Mouse (Mus musculus) heart, postnatal 25 days (tissue): Measurements from ENCODE around the gene Dnaaf3. TPM values are rescaled to one million over a fixed set of nuclear protein-coding genes. Genes with fewer than 3 reads are reported as not detected.
"Not testable (repeated sequence)": the region's sequence is repeated elsewhere in the genome, so short reads cannot be mapped to it uniquely, and the experiment has no call there.

Experiments
- DNase-seq: peaks from one replicate; pipeline ENCODE4 v3.0.0; 2022; ENCODE audit warnings: low spot score
- intact Hi-C: fragments of 180-260 bp; cut with DNase I; formaldehyde crosslinking; loops from one replicate; pipeline ENCODE4 v1.15.1; 2025
- total RNA-seq, 2 experiments: library from RNA; stranded (reverse); gene quantifications; 2 replicates each; pipeline ENCODE4 v1.2.3; 2021

Dnaaf3 gene
- 1 to 10 TPM; 2.6 to 3.2 TPM for total RNA-seq

DNA sequence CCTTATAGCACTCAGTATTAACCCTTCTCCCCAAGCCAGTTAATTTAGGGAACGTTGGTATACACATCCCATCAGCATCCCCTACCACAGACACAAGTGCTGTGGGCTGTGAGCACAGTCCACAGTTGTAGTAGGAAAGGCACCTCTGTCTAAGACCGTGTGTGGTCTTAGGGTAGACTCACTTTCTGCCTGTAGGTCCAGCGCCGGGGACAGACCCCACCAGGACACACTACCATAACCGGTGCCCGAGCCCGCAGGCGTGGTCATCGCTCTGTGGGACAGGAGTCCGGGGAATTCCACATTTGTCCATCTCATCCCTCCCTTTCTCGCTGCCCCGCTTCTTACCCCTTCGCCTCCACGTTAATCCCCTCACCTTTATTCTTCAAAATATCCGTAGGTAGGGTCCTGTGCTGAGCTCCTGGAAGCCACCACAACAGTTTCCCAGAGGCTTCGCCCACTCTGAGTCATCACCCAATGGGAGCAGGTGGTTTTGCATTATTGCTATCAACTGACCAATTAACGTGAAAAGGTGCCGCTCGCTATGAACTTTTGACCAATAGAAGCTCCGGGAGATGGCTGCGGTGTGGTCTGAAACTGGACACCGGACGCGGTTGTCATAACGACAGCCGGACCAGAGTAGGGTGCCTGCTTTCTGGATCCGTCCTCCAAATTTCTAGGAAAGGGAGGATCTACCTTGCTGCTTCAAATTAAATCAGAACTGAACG is at the start of gene Dnaaf3:
TSS of gene Dnaaf3 (minus strand) at position 449 of the 725 bp plus-strand sequence.
- DNase-seq: peak; percentile 48
- intact Hi-C loops: no loop called here

DNA sequence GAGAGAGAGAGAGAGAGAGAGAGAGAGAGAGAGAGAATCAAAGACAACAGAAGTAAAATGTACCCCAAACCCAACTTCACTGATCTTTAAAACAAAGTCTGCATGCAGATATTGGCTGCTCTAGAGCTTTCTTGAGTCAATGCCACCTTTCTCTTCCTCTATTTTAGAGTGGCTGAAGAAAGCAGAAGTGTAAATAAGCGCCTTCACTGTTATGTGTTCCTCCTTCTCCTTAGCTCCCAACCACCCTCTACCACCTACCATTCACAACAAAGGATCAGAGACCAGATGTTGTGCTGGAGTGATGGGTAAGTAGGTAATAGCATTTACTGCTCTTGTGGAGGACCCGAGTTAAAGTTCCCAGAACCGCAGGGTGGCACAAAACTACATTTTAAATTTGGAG is 49.2 kb upstream of the Dnaaf3 start:
- DNase-seq, intact Hi-C loops: not testable (repeated sequence)

DNA sequence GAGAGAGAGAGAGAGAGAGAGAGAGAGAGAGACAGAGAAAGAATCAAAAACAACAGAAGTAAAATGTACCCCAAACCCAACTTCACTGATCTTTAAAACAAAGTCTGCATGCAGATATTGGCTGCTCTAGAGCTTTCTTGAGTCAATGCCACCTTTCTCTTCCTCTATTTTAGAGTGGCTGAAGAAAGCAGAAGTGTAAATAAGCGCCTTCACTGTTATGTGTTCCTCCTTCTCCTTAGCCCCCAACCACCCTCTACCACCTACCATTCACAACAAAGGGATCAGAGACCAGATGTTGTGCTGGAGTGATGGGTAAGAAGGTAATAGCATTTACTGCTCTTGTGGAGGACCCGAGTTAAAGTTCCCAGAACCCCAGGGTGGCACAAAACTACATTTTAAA is 40.1 kb upstream of the Dnaaf3 start:
- DNase-seq, intact Hi-C loops: not testable (repeated sequence)

DNA sequence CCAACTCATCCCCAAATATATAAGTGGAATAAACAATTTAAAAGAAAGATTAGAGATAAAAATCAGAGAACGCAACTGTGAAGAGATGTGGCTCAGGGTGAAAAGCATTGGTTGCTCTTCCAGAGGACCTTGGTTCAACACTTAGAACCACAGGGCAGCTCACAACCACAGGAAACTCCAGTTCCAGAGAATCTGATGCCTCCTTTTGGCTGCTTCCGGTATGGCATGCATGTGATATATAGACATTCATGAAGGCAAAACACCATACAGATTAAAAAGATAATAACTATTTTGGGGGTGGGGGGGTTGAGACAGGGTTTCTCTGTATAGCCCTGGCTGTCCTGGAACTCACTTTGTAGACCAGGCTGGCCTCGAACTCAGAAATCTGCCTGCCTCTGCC is 30.4 kb upstream of the Dnaaf3 start:
- intact Hi-C loops: no loop called here

DNA sequence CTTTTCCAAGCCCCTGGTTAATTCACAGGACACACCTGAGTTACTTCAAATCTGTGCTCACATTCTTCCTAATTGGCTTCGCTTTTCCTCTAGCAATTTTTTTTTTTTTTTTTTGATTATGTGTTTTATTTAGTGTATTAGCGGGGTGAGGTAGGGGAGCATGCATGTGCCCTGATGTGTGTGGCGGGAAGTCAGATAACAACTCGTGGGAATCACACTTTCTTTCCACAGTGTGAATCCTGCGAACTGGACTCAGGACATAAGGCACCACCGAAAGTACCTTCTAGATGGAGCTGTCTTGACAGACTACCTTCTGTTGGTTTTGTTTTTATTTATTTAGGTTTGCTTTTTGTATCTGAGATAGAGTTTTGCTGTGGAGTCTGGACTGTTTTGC is 24.9 kb upstream of the Dnaaf3 start:
- no peak for DNase-seq

More for the DNA sequence above, 30.4 kb upstream of the Dnaaf3 start:
- no peak for DNase-seq

DNA sequence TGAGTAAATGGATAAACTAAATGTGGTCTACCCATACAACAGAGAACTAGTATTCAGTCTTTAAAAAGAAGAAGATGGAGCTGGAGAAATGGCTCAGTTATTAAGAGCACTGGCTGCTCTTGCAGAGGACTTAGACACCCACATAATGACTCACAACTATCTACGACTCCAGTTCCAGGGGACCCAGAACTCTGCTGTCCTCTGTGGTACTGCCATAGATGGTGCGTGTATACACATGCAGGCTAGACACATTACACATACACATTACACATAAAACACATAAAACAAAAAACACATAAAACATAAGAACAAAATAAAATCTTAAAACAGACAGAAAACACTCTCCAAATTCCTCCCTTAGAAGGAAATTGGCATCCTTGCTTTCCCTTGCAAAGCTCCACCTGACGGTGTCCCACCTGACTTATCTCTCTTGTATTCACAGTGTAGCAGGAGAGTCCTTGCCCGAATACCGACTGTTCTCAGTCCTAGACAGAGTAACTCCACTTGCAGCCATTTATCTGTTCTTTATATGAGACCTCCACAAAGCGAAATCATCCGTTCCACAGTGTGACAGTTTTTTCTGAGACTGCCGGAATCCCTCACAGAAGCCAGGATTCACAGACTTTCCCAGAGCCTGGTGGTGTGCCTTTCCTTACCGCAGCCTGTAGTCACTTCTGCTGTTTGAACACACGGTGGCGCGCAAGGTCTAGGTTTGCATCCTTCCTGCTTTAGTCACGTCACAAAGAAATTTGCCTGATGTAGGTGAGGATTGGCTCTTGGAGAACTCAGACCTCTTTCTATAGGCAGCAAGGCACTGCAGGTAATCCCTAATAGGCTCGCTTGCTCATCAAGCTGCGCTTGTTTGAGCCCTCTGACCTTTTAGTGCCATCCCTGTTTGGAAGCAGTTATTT is 24.3 kb upstream of the Dnaaf3 start:
- DNase-seq: peak; percentile 13
- intact Hi-C loops: loop anchor here (1.0 to 10.0 kb wide), 4 partner anchors 71 to 488 kb away; no protein-coding TSS in a partner anchor

More for the DNA sequence above, 24.9 kb upstream of the Dnaaf3 start:
- intact Hi-C loops: loop anchor here (2.0 to 10.0 kb wide), 3 partner anchors 70 to 488 kb away; no protein-coding TSS in a partner anchor

DNA sequence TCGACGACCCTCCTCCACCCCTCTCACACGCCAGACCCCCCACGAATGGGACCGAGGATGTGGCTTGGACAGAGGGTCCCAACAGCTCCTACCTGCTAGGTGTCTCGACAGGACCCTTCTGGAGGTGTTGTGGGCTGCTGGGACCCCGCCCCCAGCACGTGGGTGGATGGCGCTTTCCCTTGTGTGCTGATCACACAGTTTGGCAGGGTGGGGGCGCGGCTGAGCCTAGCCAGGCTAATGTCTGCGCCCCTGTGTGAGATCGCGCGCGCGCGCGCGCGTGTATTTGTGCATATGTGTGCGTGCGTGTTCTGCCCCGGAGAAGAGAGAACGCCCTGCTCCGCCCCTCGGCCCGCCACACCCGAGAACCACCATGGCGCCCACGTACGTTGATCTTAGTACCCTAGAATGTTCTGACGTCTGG is 15.0 kb upstream of the Dnaaf3 start, which contains the start of gene Syt5:
TSS of gene Syt5 (minus strand) at position 321 of the 421 bp plus-strand sequence.
- DNase-seq: no peak

DNA sequence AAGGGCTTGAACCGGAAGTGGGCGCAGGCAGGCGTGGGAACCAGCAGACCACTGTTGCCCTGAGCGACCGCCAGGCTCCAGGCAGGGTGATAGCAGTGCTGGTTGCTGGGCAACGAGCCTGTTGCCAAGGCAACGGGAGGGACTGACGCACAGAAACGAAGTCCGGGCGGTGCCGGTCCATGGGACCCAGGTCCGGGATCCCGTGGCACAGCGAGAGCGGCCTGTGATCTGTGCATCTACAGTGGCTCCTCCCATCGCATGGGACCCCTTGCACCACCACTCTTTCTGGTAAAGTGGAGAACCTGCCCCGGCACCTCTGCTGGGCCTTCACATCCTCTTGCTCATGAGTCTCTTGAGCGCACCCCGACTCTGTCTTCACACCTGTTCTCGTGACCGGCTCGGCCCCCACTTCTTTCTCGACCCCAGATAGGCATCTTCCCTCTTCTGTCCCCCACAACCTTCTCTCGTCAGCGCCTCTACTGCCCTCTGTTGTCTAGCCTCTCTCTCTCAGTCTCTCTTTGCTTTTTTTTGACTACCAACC is 14.4 kb upstream of the Dnaaf3 start:
- peak; percentile 42 for DNase-seq
- intact Hi-C loops: no loop called here

More for the DNA sequence above, 15.0 kb upstream of the Dnaaf3 start, which contains the start of gene Syt5:
- intact Hi-C loops: no loop called here

DNA sequence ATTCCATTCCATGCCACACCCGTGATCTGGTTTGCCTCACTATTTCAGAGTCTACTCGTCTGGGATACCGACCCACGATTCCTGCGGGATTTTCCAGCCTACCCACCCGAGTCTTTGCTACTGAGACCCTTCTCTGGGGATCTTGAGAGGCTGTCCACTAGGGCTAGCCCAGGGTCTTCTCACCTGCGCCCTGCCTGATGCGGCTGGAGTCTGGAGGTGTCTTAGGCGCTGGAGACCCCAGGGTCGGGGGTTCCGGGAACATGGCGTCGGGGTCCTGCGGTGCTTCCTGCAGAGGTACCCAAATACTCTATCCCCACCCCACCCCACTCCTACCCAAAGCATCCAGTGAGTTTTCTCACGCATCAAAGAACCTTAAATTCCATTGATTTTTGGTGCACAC is 13.8 kb upstream of the Dnaaf3 start:
- intact Hi-C loops: no loop called here
- no peak for DNase-seq

DNA sequence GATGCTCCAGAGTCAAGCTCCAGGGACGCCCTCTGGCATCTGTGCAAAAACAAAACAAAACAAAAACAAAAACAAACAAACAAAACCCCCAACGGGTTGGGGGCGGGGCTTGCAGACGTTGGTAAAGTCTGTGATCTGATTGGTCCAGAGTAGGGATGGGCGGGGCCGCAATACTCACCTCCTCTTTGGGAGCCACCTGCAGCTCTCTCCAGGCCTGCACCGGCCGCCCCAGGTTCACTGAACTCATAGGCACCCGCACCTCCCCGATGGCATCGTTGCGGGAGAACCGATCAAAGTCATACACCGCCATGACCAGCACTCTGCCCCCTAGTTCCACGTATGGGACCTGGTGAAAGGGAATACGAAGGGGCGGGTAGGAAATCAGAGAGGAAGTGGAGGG is 9.8 kb upstream of the Dnaaf3 start:
- intact Hi-C loops: no loop called here

DNA sequence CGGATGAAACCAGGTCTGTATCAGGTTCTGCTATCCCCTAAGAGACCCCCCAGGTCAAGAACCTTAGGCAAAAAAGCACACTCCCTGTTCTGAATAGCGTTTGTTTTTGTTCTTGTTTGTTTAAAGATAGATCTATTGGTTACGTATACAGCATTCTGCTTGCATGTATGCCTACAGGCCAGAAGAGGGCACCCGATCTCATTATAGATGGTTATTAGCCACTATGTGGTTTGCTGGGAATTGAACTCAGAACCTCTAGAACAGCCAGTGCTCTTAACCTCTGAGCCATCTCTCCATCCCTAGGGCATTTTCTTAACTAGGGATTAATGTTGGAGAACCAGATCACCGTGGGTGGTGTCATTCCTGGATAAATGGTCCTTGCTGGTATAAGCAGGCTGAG is 9.1 kb upstream of the Dnaaf3 start:
- intact Hi-C loops: no loop called here
- DNase-seq: no peak

More for the DNA sequence above, 9.8 kb upstream of the Dnaaf3 start:
- DNase-seq: no peak

DNA sequence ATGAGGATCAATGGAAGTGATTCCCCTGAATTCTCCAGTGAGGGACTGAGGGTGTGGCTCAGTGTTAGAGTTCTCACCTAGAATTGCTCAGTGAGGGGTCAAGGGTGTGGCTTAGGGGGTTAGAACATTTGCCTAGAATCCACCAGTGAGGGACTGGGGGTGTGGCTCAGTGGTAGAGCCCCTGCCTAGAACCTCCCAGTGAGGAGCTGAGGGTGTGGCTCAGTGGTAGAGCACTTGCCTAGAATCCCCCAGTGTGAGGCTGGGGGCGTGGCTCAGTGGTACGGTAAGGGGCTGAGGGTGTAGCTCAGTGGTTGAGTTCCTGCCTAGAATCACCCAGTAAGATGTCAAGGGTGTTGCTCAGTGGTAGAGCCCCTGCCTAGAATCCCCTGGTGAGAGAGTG is 6.8 kb upstream of the Dnaaf3 start:
- intact Hi-C loops: no loop called here

DNA sequence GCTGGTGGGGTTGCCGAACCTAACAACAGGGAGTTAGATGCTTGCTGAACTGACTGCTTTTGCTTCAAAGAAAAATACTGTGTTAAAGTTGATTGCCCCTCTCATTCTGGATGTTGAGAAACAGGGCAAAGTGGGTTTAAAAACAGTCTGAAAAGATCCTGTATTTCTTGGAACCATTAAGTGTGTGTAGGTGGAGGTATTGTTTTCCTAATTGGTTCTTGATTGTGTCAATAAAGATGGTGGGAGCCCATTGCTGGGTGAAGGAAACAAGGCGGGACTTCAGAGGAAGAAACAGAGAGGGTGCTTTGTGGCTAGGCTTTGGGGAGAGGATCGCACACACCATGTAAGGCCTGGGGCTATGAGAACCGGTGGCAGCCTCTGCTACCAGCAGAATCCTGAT is 4.9 kb upstream of the Dnaaf3 start:
- intact Hi-C loops: no loop called here
- no peak for DNase-seq

More for the DNA sequence above, 6.8 kb upstream of the Dnaaf3 start:
- no peak for DNase-seq

DNA sequence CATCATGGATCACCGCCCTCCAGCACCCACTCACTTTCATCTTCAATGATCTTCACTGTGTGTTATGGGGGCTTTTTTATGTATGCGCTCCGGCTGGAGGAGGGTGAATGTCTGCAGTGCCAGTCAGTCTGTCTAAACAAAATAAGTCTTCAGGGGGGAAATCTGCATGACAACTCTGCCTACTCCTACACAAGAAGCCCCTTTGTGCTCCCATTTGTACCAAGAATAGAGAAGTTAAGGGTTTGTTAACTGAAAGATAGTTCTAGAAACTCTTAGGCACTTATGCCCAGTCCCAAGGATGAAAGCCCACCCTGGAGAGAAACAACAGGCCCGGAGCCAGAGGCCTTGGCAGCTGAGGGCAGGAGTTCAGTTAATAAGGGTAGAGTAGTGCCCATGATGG is 4.1 kb upstream of the Dnaaf3 start:
- intact Hi-C loops: no loop called here
- DNase-seq: no peak

DNA sequence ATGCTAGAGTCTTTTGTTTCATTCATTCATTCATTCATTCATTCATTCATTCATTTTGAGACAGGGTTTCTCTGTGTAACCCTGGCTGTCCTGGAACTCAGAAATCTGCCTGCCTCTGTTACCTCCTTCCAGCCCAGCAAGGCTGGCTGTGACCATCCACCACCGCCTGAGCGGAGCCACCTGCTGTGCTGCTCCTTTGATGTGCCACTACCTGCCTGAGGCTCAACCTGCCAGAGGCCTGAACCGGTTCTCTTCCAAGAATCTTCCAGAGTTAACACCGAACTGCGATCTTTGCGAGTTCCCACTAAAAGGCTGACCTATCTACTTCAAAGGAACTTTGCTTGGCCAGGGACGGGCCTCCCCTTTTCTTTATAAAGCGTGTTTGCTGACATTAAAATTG is 2.1 kb downstream of the Dnaaf3 start:
- DNase-seq, intact Hi-C loops: not testable (repeated sequence)

DNA sequence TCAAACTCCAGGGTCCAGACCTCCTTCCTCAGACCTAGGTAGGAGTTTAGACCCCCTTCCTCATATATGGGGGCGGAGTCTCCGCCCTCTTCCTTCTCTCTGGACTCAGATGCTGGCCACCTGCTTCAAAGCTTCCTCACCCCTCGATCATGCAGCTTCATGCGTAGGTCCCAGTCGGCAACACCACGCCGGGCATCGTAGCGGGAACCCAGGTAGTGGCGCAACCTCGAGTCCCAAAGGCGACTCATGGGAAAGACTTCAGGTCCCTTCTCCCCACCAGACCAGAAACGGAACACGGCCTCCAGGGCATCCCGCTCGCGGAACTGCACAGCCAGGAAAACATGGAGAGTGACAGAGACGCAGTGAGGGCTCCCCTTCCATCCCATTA is 5.0 kb downstream of the Dnaaf3 start:
- intact Hi-C loops: no loop called here
- DNase-seq: no peak

DNA sequence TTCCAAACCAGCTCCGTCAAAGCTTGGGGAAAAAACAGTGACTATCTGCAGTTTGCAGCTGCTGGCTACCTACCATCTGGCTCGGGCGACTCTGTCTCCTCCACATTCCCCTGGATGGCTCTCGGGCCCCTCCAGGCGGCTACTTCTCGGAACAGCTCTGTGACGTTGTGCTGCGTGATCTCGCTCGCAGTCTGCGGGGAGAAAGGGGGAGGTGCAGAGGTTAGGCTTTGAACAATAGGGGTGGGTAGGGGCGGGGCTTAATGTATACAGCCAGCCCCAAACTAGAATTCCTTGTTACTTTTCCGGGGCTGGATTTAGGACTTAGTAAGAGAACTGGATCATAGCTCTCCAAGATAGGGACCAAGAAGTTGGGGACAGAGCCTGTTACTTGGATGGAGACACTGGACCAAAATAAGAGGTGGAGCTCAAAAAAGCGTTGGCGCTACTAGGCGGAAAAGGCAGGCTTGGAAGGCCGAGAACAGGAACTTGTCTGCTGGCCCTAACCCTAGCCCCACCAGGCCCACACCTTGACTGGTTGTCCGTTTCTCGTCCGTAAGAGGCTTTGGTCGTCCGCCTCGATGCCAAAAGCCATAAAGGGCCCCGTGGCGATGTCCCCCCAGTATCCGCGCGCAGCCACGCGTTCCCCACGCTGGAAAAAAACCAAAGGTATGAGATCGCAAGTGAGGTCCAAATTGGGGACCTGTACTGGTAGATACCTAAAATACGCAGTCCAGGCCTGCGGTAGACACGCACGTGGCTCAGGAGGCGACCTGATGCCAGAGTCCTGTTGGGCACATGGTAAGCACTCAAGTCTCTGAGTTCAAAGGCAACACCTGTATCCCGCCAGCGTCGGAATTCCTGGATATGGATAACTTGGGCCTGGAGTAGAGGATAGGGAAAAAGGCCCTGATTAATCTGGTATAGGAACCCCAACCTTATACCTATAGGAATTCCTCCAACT is 5.6 kb downstream of the Dnaaf3 start:
- peak; percentile 68 for DNase-seq
- intact Hi-C loops: no loop called here

DNA sequence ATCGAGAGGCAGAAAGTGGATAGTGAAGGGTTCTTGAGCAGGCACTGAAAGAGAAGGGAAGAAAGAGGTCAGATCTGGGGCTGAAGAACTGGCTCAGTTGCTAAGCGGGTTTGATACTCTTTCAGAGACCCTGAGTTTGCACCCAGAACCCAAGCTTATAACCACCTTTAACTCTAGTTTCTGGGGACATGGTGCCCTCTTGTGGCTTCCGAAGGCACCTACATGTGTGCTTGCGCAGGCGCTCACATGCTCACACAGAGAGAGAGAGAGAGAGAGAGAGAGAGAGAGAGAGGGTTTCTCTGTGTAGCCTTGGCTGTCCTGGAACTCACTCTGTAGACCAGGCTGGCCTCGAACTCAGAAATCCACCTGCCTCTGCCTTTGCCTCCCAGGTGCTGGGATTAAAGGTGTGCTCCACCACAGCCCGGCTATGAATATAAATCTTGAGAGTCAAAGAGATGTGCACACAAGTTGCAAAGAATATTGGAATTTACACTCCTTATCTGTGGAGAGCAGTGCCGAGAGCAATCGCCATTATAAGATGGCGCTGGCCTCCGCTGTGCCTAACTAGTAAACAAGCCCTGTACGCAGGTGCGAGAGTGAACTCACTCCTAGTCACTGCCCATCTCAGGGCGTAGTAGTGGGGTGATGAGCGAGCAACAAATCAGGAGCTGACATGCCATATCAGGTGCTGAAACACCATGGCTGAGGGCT is 7.9 kb downstream of the Dnaaf3 start, which contains the start of gene Tnni3:
TSS of gene Tnni3 (minus strand) at position 18 of the 711 bp plus-strand sequence.
- intact Hi-C loops: loop anchor here (2.0 kb wide), 2 partner anchors 44 to 94 kb away; no protein-coding TSS in a partner anchor
- DNase-seq: not testable (repeated sequence)
